Mouse (Mus musculus) heart, postnatal 0 days (tissue): ENCODE measurements at regions not wholly inside any gene's neighbourhood (a gene's known extent, or its start where the extent isn't known, plus 50 kb on each side); places are given as distances from the start of the nearest gene placed in this dataset.

Experiments
- CTCF ChIP-seq: IDR thresholded peaks from 2 replicates; pipeline ENCODE4 v1.5.1; 2016; ENCODE audit warnings: antibody characterized with exemption, control low read depth, low read depth
- EP300 ChIP-seq: IDR thresholded peaks from 2 replicates; pipeline ENCODE4 v1.6.1; 2016; ENCODE audit warnings: antibody characterized with exemption, low read depth

DNA sequence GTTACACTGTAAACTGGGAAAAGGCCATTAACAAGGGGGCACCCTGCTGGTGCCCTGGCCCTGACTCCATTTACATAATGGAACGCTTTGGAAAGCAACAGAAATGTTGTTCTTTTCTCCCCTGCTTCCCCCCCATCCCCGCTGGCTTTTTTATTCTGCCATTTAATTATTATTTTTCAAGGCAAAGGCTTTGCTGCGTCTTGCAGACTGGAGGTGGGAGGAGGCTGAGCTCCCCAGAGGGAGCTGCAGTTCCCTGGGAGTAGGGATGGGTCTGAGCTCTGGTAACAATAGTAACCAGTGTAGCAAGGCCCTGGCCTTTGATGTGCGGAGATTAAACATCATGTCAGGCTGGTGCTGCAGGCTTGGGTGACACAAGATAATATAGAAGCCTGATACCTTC lies 168.6 kb downstream of the Gadd45g start:
- TF ChIP-seq EP300 (no peak), CTCF (no peak)
